Mouse (Mus musculus) intestine, postnatal 0 days (tissue): ENCODE measurements around the gene Rasgrp3. TPM values are rescaled to one million over a fixed set of nuclear protein-coding genes. Genes with fewer than 3 reads are reported as not detected.

Experiments
- ATAC-seq: fragments of 200-750 bp; cut with Nextera tagmentation; 2 replicates; pipeline ENCODE4 v1.8.0; 2017; ENCODE audit warnings: mild to moderate bottlenecking, moderate TSS enrichment, moderate library complexity
- H3K27ac ChIP-seq: fragments of 300-500 bp; sonication (generic); 2 replicates; pipeline ENCODE4 v1.5.1; 2014; ENCODE audit warnings: mild to moderate bottlenecking, low read depth, low read length, moderate library complexity
- H3K27me3 ChIP-seq: fragments of 300-500 bp; sonication (generic); replicated peaks from 2 replicates; pipeline ENCODE4 v1.6.1; 2014; ENCODE audit warnings: low read length, mixed read lengths; ENCODE audit not compliant: control insufficient read depth, insufficient read depth
- H3K36me3 ChIP-seq: fragments of 300-500 bp; sonication (generic); 2 replicates; pipeline ENCODE4 v1.6.1; 2014; ENCODE audit warnings: mild to moderate bottlenecking, moderate library complexity; ENCODE audit not compliant: control insufficient read depth, insufficient read depth
- H3K4me1 ChIP-seq: fragments of 300-500 bp; sonication (generic); replicated peaks from 2 replicates; pipeline ENCODE4 v1.6.1; 2014; ENCODE audit warnings: antibody characterized with exemption, low read length, mixed read lengths; ENCODE audit not compliant: control insufficient read depth, insufficient read depth
- H3K4me2 ChIP-seq: fragments of 300-500 bp; sonication (generic); replicated peaks from 2 replicates; pipeline ENCODE4 v1.6.1; 2014; ENCODE audit warnings: low read depth, mild to moderate bottlenecking, moderate library complexity
- H3K4me3 ChIP-seq: fragments of 300-500 bp; sonication (generic); 2 replicates; pipeline ENCODE4 v1.5.1; 2014; ENCODE audit warnings: low read depth, low read length
- H3K9ac ChIP-seq: fragments of 300-500 bp; sonication (generic); 2 replicates; pipeline ENCODE4 v1.6.1; 2014; ENCODE audit warnings: mild to moderate bottlenecking, low read depth, low read length
- H3K9me3 ChIP-seq: fragments of 300-500 bp; sonication (generic); 2 replicates; pipeline ENCODE4 v1.6.1; 2016; ENCODE audit warnings: mixed run types; ENCODE audit not compliant: control insufficient read depth
- CTCF ChIP-seq: sonication (generic); IDR thresholded peaks from 2 replicates; pipeline ENCODE4 v1.5.1; 2016; ENCODE audit warnings: low read depth, mild to moderate bottlenecking, control low read depth, antibody characterized with exemption, moderate library complexity
- WGBS: fragments of 180-500 bp; shearing (Covaris S2); extraction: QIAGEN DNeasy Blood & Tissue Kit; methylation state at CpG from one replicate; pipeline ENCODE4 v1.1.7; 2014; 5-methylcytosine and 5-hydroxymethylcytosine counted together
- polyA plus RNA-seq: library from polyadenylated mRNA; unstranded; fragments of >200 nt; fragmentation: Nextera tagmentation; extraction: Ambion mirVana; gene quantifications from 2 replicates; pipeline ENCODE4 v1.2.1, GENCODE M21; 2015

The Rasgrp3 gene
- polyA plus RNA-seq, 1 experiment from 2014 or later: 5.1 TPM

- ATAC-seq: no peak
- WGBS: 88% methylated on average over 2 of the region's 2 CpGs
- H3K9ac ChIP-seq: no peak overlapping the region
- H3K27ac ChIP-seq: no peak overlapping the region
- H3K9me3 ChIP-seq: no peaks in the 10 kb centered on the region
- no peaks in the 10 kb centered on the region for H3K36me3 ChIP-seq
- H3K4me3 ChIP-seq: no peak overlapping the region
- no peak overlapping the region for H3K4me2 ChIP-seq
- H3K27me3 ChIP-seq: no peaks in the 10 kb centered on the region
- no peaks in the 10 kb centered on the region for H3K4me1 ChIP-seq
- no peak for TF ChIP-seq CTCF
Observed at GRCm38 (mm10) chr17:75434152-75434551, 1.5 kb upstream of the Rasgrp3 start.

DNA sequence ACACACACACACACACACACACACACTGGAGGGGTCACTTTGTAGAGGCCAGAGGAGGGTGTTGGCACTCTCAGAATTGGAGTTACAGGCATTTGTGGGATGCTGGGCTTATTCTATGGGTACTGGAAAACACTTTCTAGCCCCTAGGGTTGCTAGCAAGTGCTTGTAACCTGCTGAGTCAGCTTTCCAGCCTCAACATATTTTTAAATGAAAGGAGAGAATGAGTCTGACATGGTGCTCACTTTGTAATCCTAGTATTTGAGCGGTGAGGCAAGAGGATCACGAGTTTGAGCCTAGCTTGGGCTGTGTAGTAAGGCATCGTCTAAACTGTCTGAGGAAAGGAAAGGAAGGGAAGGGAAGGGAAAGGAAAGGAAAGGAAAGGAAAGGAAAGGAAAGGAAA is 825 bp upstream of the Rasgrp3 start:
- Histone ChIP-seq H3K27me3 (no peaks in the 10 kb centered on the region), H3K4me1 (no peaks in the 10 kb centered on the region), H3K4me3 (no peak overlapping the region), H3K9me3 (no peaks in the 10 kb centered on the region), H3K4me2 (no peak overlapping the region), H3K36me3 (no peaks in the 10 kb centered on the region), H3K27ac (no peak overlapping the region), H3K9ac (no peak overlapping the region)
- WGBS: 71% methylated on average over 3 of the region's 3 CpGs
- no peak for ATAC-seq
- TF ChIP-seq CTCF: no peak

DNA sequence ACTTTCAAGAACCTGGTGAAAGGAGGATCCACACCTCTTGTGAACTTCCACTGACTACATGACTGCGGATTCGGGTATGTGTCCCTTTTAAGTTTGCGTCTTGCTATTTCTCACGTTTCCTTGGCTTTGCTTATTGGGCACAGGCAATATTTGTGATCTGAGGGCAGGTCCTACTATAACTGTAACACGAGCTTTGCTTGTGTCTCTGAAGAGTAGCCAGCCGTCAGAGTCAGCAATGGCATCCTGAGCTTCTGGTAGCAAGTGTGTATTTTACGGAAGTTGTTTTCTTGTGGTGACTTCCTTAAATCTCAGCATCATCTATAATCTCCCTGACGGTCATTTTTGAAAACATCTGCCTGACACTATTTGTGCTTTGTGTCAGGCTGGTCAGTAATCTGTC is 399 bp downstream of the Rasgrp3 start:
- H3K27me3 ChIP-seq: no peaks in the 10 kb centered on the region
- ATAC-seq: no peak
- H3K36me3 ChIP-seq: no peaks in the 10 kb centered on the region
- H3K9ac ChIP-seq: no peak overlapping the region
- no peak overlapping the region for H3K4me2 ChIP-seq
- no peak overlapping the region for H3K27ac ChIP-seq
- no peaks in the 10 kb centered on the region for H3K9me3 ChIP-seq
- 71% methylated on average over 8 of the region's 8 CpGs for WGBS
- peak overlapping the region; percentile 26 for H3K4me3 ChIP-seq
- TF ChIP-seq CTCF: no peak
- no peaks in the 10 kb centered on the region for H3K4me1 ChIP-seq

DNA sequence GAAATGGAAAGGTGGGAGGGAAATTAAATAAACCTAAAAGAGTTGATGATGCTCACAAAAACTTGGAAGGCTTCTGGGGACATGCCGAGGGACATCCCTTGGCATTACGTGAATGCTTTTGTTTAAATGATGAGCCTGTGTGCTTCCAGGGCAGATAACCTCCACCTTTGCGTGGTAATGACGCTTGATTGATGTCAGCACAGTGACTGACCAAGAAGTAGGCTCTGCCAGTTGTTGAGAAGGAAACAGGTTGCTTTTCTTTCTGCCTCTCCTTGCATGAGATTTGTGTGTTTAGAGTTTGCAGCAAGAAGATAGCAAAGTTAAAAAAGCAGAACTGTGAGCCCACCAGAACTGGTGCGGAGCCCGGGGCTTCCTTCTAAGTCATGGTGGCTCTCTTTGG is 1.1 kb downstream of the Rasgrp3 start:
- no peak overlapping the region for H3K9ac ChIP-seq
- WGBS: 65% methylated on average over 6 of the region's 6 CpGs

GRCm38 (mm10) chr17:75437239-75437750 is 1.6 kb downstream of the Rasgrp3 start:
- Histone ChIP-seq H3K9me3 (no peaks in the 10 kb centered on the region), H3K4me1 (no peaks in the 10 kb centered on the region), H3K27ac (no peak overlapping the region), H3K36me3 (no peaks in the 10 kb centered on the region), H3K4me2 (no peak overlapping the region), H3K9ac (no peak overlapping the region), H3K27me3 (no peaks in the 10 kb centered on the region), H3K4me3 (peak overlapping the region; percentile 26; the same call in 1 of the 2 replicates)
- no peak for ATAC-seq
- WGBS: 68% methylated on average over 11 of the region's 11 CpGs
- no peak for TF ChIP-seq CTCF

More for the DNA sequence above, 1.1 kb downstream of the Rasgrp3 start:
- Histone ChIP-seq H3K27me3 (no peaks in the 10 kb centered on the region), H3K36me3 (no peaks in the 10 kb centered on the region), H3K4me1 (no peaks in the 10 kb centered on the region), H3K4me3 (peak overlapping the region; percentile 26; the same call in 1 of the 2 replicates), H3K27ac (no peak overlapping the region), H3K4me2 (0 out of 2 replicates have a peak overlapping the region, but pooled peaks have one; percentile 14), H3K9me3 (no peaks in the 10 kb centered on the region)
- no peak for TF ChIP-seq CTCF
- ATAC-seq: no peak

GRCm38 (mm10) chr17:75438162-75438561 is 2.5 kb downstream of the Rasgrp3 start:
- no peak overlapping the region for H3K4me3 ChIP-seq
- WGBS: 31% methylated on average over 5 of the region's 5 CpGs
- no peaks in the 10 kb centered on the region for H3K9me3 ChIP-seq
- no peak overlapping the region for H3K27ac ChIP-seq
- H3K27me3 ChIP-seq: no peaks in the 10 kb centered on the region
- peak; percentile 73 for ATAC-seq
- no peak overlapping the region for H3K9ac ChIP-seq
- H3K4me1 ChIP-seq: no peaks in the 10 kb centered on the region
- no peak for TF ChIP-seq CTCF
- 0 out of 2 replicates have a peak overlapping the region, but pooled peaks have one; percentile 6 for H3K4me2 ChIP-seq
- H3K36me3 ChIP-seq: no peaks in the 10 kb centered on the region

- Histone ChIP-seq H3K4me3 (no peak overlapping the region), H3K9ac (no peak overlapping the region), H3K27ac (no peak overlapping the region), H3K27me3 (no peaks in the 10 kb centered on the region), H3K9me3 (no peaks in the 10 kb centered on the region), H3K36me3 (no peaks in the 10 kb centered on the region), H3K4me1 (no peaks in the 10 kb centered on the region), H3K4me2 (no peak overlapping the region)
- no peak for TF ChIP-seq CTCF
- ATAC-seq: no peak
- WGBS: 87% methylated on average over 14 of the region's 14 CpGs
Observed at GRCm38 (mm10) chr17:75439062-75439461, 3.4 kb downstream of the Rasgrp3 start.
